Mouse (Mus musculus) C2C12 (cell line): ENCODE results near the gene Pls3.

Experiments
- CTCF ChIP-seq: IDR thresholded peaks from one replicate; pipeline ENCODE4 v1.5.1; 2011; ENCODE audit not compliant: control insufficient read depth, insufficient read depth, insufficient read length
- FOSL1 ChIP-seq: IDR thresholded peaks from one replicate; pipeline ENCODE4 v1.8.0; 2011; ENCODE audit warnings: mild to moderate bottlenecking, low read length; ENCODE audit not compliant: poor library complexity, insufficient read depth, severe bottlenecking
- MAX ChIP-seq: IDR thresholded peaks from one replicate; pipeline ENCODE4 v1.6.1; 2011; ENCODE audit warnings: mild to moderate bottlenecking, control low read depth
- USF1 ChIP-seq: IDR thresholded peaks from one replicate; pipeline ENCODE4 v1.6.1; 2011; ENCODE audit warnings: low read depth, mild to moderate bottlenecking, control low read depth, moderate library complexity

GRCm38 (mm10) chrX:75777461-75777860 lies 97.5 kb downstream of the Pls3 start:
- TF ChIP-seq CTCF (no peak), USF1 (no peak), FOSL1 (no peak), MAX (no peak)
